Mouse (Mus musculus) bone marrow, adult 2 months (tissue): ENCODE measurements around the gene Epha7.

Experiments used
- CTCF ChIP-seq: fragments of 200-500 bp; IDR thresholded peaks from 2 replicates; pipeline ENCODE4 v1.5.1; 2011; ENCODE audit warnings: low read length, control low read depth; ENCODE audit not compliant: control insufficient read depth, insufficient read depth
- POLR2A ChIP-seq: fragments of 200-500 bp; IDR thresholded peaks from 2 replicates; pipeline ENCODE4 v1.6.1; 2011; ENCODE audit warnings: low read depth, mild to moderate bottlenecking, control low read depth, low read length, borderline replicate concordance; ENCODE audit not compliant: control insufficient read depth

DNA sequence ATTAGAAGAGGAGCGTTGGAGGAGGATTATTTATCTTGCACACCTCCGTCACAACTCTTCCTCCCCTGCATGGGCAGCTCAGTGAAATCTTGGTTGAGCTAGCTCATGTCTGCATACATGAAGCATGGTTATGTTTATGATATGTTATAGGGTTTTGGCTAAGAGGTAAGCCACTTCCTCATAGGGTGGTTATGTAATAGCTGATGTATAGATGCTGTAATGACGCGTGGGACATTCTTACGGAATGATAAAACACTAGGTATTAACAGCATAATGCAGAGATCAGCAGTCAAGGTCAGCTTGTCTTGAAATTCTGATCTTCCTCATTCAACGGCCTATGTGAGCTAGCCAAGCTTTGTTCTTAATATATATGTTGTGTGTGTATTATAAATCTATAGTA is 107.7 kb downstream of the Epha7 start:
- TF ChIP-seq CTCF (no peak), POLR2A (no peak)
